Mouse (Mus musculus): ENCODE data around the gene Tsc1.
A peak's percentile ranks its signal among the peaks of the same experiment; 100 is the strongest.

Tsc1 gene

GRCm38 (mm10) chr2:28640461-28641424 lies at the start of gene Tsc1:
Tsc1 (plus strand) TSS chr2:28641228.
- peak; percentile 94 to 96 for DNase-seq (ENCODE audit: low spot score in 2 of 2)

DNA sequence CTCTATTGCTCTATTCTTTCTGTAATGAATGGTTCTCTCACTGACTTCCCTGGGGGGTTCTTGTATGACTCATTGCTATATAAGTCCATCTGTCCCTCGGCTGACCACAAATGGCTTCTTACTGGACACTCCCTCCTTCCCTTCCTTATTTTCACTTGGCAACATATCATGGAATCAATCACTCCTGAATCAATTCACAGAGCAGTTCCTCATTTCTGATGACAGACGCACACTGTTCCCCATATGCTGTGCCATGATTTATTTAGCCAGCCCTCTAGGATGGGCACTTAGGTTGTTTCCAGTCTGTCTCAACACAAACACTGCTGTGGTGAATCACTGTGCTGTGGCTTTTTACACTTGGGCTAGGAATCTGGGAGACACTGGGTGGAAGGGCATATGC lies 49.5 kb upstream of the Tsc1 start:
- no peak for DNase-seq (ENCODE audit: low spot score in 2 of 2)

DNA sequence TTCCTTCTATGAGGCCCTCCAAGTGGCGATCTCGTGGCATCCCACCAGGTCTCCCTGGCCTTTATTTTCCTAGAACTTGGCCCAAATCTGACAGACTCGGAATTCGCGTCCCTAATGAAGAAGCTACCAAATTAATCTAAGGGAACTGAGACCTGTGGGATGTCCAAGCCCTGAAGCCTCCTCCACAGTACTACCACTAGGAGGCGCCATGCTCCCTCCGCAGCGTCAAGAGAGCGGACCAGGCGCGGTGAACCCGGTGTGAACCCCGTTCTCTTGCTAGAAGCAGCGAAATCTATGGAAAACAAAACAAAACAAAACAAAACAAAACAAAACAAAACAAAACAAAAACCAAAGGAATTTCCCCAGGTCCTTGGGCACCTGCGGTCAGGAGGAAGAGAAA lies 48.2 kb upstream of the Tsc1 start:
- peak; percentile 70 to 77 for DNase-seq (ENCODE audit: low spot score in 2 of 2)

DNA sequence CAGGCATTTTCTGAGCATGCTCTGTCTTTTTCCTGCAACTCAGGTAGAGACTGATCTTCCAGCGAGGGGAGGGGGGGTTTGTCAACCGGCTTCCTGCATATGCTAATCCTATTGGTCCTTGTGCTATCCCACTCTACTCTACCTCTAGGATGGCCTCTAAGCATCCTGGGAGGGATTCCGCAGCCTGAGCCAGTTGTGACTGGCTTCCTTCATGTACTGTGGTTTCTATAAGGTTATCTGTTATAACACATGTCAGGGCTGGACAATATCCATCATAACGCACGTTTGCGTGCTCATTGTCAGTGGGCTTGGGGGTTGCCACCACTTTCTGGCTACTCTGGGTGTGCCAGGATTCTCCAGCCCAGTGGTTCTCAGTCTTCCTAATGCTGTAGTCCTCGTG lies 45.0 kb upstream of the Tsc1 start:
- peak in 1 of 2 experiments; percentile 27 for DNase-seq (ENCODE audit: low spot score in 2 of 2)

- DNase-seq (ENCODE audit: low spot score in 2 of 2) = no peak
Measured at GRCm38 (mm10) chr2:28596998-28597397, 44.0 kb upstream of the Tsc1 start.

DNA sequence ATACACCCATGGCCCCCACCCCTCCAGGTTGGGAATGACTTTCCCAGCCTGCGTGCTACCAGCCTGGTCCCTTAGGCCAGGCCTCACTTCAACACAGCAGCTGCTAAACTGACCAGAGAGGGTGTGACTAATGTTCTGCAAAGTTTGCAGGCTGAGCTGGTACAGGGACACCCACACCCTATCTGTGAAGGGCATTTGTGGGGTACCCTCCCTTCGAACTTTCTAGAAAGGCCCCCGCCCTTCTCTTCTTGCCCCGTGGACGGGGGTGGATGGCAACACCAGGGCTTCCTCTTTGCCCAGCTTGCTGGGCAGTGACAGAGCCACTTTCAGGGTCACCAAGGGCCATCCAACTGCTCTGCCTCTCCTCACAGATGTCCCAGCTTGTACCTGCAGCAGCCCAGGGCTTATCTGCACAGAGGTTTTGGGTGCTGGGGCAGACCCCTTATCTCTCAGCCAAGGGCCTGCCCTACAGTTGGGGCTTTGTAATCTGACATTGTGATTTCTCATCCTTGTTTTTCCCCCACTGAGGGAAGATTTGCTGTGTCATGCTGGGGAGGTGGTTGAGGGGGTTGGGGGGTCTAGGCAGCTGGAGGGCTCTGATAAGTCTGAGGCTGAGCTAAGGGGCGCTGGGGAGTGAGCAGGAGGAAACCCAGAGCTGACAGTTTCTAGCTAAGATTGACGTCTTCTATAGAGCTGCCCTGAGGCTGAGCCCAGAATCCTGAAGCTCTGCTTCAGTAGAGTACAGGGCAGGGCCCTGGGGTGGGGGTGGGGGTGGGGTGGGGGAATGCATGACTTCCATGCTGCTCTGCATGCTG lies 43.1 kb upstream of the Tsc1 start:
- peak; percentile 43 to 49 for DNase-seq (ENCODE audit: low spot score in 2 of 2)

GRCm38 (mm10) chr2:28598692-28599568 lies 42.1 kb upstream of the Tsc1 start:
- DNase-seq (ENCODE audit: low spot score in 2 of 2) = no peak

- no peak for DNase-seq (ENCODE audit: low spot score in 2 of 2)
Measured at GRCm38 (mm10) chr2:28599569-28599900, 41.5 kb upstream of the Tsc1 start.

DNA sequence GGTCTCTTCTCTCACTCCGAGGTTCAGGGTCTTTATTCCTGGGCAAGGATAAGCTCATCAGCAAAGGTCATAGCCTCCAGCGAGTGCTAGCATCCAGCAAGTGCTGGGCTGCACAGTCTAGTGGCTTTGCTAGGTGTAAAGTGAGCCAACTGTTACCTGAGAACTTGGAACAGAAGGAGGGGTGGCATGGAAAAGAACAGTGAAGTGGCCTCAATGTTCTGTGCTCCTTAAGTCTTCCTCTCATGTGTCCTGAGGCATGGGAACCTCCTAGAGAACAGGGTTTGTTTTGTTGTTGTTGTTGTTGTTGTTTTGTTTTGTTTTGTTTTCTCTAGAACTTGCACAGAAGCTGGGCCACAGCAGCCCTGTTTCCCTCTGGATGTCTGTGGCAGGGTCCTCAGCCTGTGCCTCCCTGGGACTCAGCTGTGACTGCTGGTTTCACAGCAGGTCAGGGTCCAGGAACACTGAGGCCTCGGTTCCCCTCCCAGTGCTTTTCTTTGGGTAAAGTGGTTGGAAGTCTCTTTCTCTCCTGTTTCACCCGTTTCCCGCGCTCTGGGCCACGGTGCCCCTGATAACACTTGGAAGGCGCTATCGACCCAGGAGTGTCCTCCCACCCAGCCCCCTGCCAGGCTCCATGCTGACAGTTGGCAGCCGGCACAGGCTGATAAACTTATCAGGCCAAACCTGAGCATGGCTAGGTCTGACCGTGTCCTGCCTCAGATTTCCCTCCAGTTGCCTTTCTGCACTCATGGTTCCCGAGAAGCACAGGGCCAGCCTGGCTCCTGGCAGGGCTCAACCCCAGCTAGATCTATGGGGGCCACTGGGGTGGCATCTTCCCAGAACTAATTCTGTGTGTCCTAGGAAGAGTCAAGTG lies 39.1 kb upstream of the Tsc1 start:
- DNase-seq (ENCODE audit: low spot score in 2 of 2) = peak; percentile 69 to 83

- DNase-seq (ENCODE audit: low spot score in 2 of 2) = no peak
Measured at GRCm38 (mm10) chr2:28603542-28603941, 37.5 kb upstream of the Tsc1 start.

- DNase-seq (ENCODE audit: low spot score in 2 of 2) = no peak
Measured at GRCm38 (mm10) chr2:28605789-28606541, 35.1 kb upstream of the Tsc1 start.

DNA sequence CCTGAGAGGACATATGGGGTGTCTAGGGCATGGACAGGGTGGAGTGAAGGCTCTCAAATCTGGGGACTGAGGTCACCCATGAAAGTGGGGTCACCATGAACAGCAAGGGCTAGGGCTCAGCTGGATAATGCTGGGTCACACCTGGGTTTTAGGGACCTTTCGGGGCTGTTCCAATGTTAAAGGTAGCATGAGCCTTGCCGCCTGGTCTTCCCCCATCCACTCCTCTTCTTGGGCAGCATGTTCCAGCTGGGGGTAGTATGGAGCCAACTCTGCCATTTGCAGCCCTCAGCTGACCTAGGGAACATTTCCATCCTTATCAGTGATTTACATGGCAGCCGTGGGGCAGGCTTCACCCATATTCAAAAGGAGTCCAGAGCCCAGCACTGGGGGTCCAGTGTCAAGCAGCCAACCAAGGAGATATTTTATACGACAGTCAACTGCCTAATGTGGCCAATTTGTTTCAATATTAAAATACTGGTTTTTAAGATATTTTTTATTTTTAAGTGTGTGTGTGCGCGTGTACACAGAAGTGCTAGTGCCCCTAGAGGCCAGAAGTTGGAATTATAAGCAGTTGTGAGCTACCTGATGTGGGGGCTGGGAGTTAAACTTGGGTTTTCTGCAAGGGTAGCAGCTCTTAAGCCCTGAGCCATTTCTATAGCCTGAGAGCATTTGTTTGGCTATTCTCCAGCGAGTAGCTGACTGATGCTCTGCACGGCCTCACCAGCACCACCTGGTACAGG lies 34.3 kb upstream of the Tsc1 start:
- DNase-seq (ENCODE audit: low spot score in 2 of 2) = no peak

GRCm38 (mm10) chr2:28607341-28608165 lies 33.5 kb upstream of the Tsc1 start:
- no peak for DNase-seq (ENCODE audit: low spot score in 2 of 2)

- no peak for DNase-seq (ENCODE audit: low spot score in 2 of 2)
Measured at GRCm38 (mm10) chr2:28609851-28610250, 31.2 kb upstream of the Tsc1 start.

- DNase-seq (ENCODE audit: low spot score in 2 of 2) = no peak
Measured at GRCm38 (mm10) chr2:28610716-28611406, 30.2 kb upstream of the Tsc1 start.

- DNase-seq (ENCODE audit: low spot score in 2 of 2) = no peak
Measured at GRCm38 (mm10) chr2:28611407-28611787, 29.6 kb upstream of the Tsc1 start.

DNA sequence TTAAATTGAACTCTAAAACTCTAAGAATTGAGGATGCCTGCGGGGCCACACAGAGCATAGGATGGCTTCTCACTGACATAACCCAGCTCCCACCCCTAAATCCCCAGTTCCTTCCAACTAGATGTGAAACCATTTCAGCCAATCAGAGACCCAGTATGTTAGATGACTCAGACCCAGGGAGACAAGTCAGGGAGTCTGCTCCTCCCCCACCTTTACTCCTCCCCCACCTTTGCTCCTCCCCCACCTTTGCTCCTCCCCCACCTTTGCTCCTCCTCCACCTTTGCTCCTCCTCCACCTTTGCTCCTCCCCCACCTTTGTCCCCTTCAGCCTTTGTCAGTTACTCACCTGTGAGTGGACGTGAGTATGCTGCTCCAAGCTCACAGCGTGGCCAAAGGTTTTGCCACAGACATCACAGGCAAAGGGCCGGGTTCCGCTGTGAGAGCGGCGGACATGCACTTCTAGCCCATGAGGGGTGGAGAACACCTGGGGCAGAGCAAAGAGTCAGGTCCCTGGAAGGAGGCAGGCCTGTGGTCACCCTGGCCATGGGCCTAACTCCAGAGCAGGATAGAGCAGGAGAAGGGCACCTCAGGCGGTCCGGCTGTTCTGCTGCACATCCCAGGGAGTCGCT lies 28.5 kb upstream of the Tsc1 start:
- DNase-seq (ENCODE audit: low spot score in 2 of 2) = no peak

All from spleen, postnatal 36 days (tissue).